In genomic region chr11:59135904-59136452, GRCm38 (mm10) we compare ENCODE assay signal across 8 mouse cellular contexts. TPM values are rescaled to one million over a fixed set of nuclear protein-coding genes. Genes with fewer than 3 reads are reported as not detected.
DNase-seq lines count a peak whose midpoint lies in the region; ATAC-seq and TF ChIP-seq lines count a peak whose summit lies in the region.

Gene Obscn, minus strand, starts transcription at chr11:59136402.

- no peaks in the 10 kb centered on the region; the same call in 1 of the 2 replicates for H3K4me1 ChIP-seq in lung, postnatal 0 days (ENCODE audit: insufficient read depth, low read depth, low read length)
- H3K4me1 ChIP-seq in forebrain, embryonic 16.5 days (replicated peaks; ENCODE audit: control insufficient read depth, insufficient read depth, low read length): peaks cover 11% of the 10 kb centered on the region; the same call in 1 of the 2 replicates
- H3K4me1 ChIP-seq in hindbrain, embryonic 11.5 days (replicated peaks; ENCODE audit: control insufficient read depth, insufficient read depth, low read length): peaks cover 8% of the 10 kb centered on the region; the same call in 1 of the 2 replicates
- H3K4me1 ChIP-seq in neural tube, embryonic 12.5 days: peaks cover 10% of the 10 kb centered on the region

- 18% methylated on average over 32 of the region's 44 CpGs for WGBS in lung, postnatal 0 days
- WGBS in forebrain, embryonic 16.5 days: 13% methylated on average over 44 of the region's 44 CpGs
- 19% methylated on average over 43 of the region's 44 CpGs for WGBS in hindbrain, embryonic 11.5 days
- WGBS in neural tube, embryonic 12.5 days: 13% methylated on average over 44 of the region's 44 CpGs

- H3K9me3 ChIP-seq in lung, postnatal 0 days (ENCODE audit: low read length): no peaks in the 10 kb centered on the region
- no peaks in the 10 kb centered on the region for H3K9me3 ChIP-seq in forebrain, embryonic 16.5 days (ENCODE audit: control insufficient read depth, low read length)
- no peaks in the 10 kb centered on the region for H3K9me3 ChIP-seq in hindbrain, embryonic 11.5 days (ENCODE audit: control insufficient read depth, low read length)
- no peaks in the 10 kb centered on the region for H3K9me3 ChIP-seq in neural tube, embryonic 12.5 days

- TF ChIP-seq EP300 in lung, postnatal 0 days (IDR thresholded peaks at IDR 0.05): no peak

- peak within 1 kb of the TSS; percentile 19 for H3K4me2 ChIP-seq in lung, postnatal 0 days (replicated peaks; ENCODE audit: low read depth, low read length)
- H3K4me2 ChIP-seq in forebrain, embryonic 16.5 days (ENCODE audit: low read length): peak within 1 kb of the TSS; percentile 42
- H3K4me2 ChIP-seq in hindbrain, embryonic 11.5 days (replicated peaks; ENCODE audit: low read depth, low read length): peak within 1 kb of the TSS; percentile 38
- peak within 1 kb of the TSS; percentile 54 for H3K4me2 ChIP-seq in neural tube, embryonic 12.5 days (replicated peaks)

- no peak within 1 kb of the TSS for H3K9ac ChIP-seq in lung, postnatal 0 days (replicated peaks; ENCODE audit: low read depth)
- H3K9ac ChIP-seq in forebrain, embryonic 16.5 days (replicated peaks; ENCODE audit: low read depth, low read length): peak within 1 kb of the TSS; percentile 29; the same call in 1 of the 2 replicates
- no peak within 1 kb of the TSS for H3K9ac ChIP-seq in hindbrain, embryonic 11.5 days (ENCODE audit: low read depth, low read length)
- peak within 1 kb of the TSS; percentile 17; the same call in 1 of the 2 replicates for H3K9ac ChIP-seq in neural tube, embryonic 12.5 days

- no peaks in the 10 kb centered on the region for H3K36me3 ChIP-seq in lung, postnatal 0 days (ENCODE audit: insufficient read depth, low read length)
- H3K36me3 ChIP-seq in forebrain, embryonic 16.5 days (ENCODE audit: control insufficient read depth, insufficient read depth): no peaks in the 10 kb centered on the region
- no peaks in the 10 kb centered on the region for H3K36me3 ChIP-seq in hindbrain, embryonic 11.5 days (ENCODE audit: control insufficient read depth, insufficient read depth, low read length)
- no peaks in the 10 kb centered on the region for H3K36me3 ChIP-seq in neural tube, embryonic 12.5 days

- H3K4me3 ChIP-seq in lung, postnatal 0 days (ENCODE audit: low read depth, low read length): 0 out of 2 replicates have a peak within 1 kb of the TSS, but pooled peaks have one; percentile 5
- H3K4me3 ChIP-seq in forebrain, embryonic 16.5 days (replicated peaks; ENCODE audit: low read length): peak within 1 kb of the TSS; percentile 30
- H3K4me3 ChIP-seq in hindbrain, embryonic 11.5 days (ENCODE audit: low read depth, low read length): peak within 1 kb of the TSS; percentile 21
- H3K4me3 ChIP-seq in neural tube, embryonic 12.5 days: peak within 1 kb of the TSS; percentile 19

- no peak for DNase-seq in lung, postnatal 0 days (ENCODE audit: low spot score)
- DNase-seq in lung, adult 18-20 months: no peak
- DNase-seq in hindbrain, embryonic 11.5 days (ENCODE audit: low spot score): peak; percentile 27
- DNase-seq in natural killer cell, adult 2 months (ENCODE audit: low spot score in 2 of 2): no peak
- no peak for DNase-seq in MN1 (ENCODE audit: low spot score)

- ATAC-seq in lung, postnatal 0 days: no peak
- ATAC-seq in forebrain, embryonic 16.5 days: no peak
- no peak for ATAC-seq in hindbrain, embryonic 11.5 days (ENCODE audit: low FRiP score)
- ATAC-seq in neural tube, embryonic 12.5 days (ENCODE audit: low FRiP score, low read depth): no peak
- no peak for ATAC-seq in inflammation-experienced regulatory T-cells, adult 6 months

- H3K27ac ChIP-seq in lung, postnatal 0 days (ENCODE audit: low read length): no peak within 1 kb of the TSS
- no peak within 1 kb of the TSS for H3K27ac ChIP-seq in forebrain, embryonic 16.5 days (ENCODE audit: low read length)
- no peak within 1 kb of the TSS for H3K27ac ChIP-seq in hindbrain, embryonic 11.5 days (ENCODE audit: low read depth, low read length)
- H3K27ac ChIP-seq in neural tube, embryonic 12.5 days: no peak within 1 kb of the TSS

- TF ChIP-seq CTCF in lung, postnatal 0 days (IDR thresholded peaks at IDR 0.05): no peak

- peaks cover 34% of the 10 kb centered on the region for H3K27me3 ChIP-seq in lung, postnatal 0 days (replicated peaks; ENCODE audit: insufficient read depth, low read length)
- peaks cover 44% of the 10 kb centered on the region for H3K27me3 ChIP-seq in forebrain, embryonic 16.5 days (replicated peaks; ENCODE audit: control insufficient read depth, insufficient read depth, low read length)
- H3K27me3 ChIP-seq in hindbrain, embryonic 11.5 days (ENCODE audit: control insufficient read depth, insufficient read depth, low read length): peaks cover 48% of the 10 kb centered on the region
- peaks cover 61% of the 10 kb centered on the region for H3K27me3 ChIP-seq in neural tube, embryonic 12.5 days (replicated peaks)

RNA-seq across cellular contexts. Expression of gene Obscn, which starts in this region (rescaled TPM):
- 0.92 and 1.5 TPM in 2 replicates for polyA plus RNA-seq in lung, postnatal 0 days (2015; fragmentation: Nextera tagmentation; extraction: Ambion mirVana)
- polyA plus RNA-seq in forebrain, embryonic 16.5 days (2015; fragmentation: Nextera tagmentation; extraction: Ambion mirVana): 0.11 and 0.25 TPM in 2 replicates
- 0.10 and 0.19 TPM in 2 replicates for polyA plus RNA-seq in hindbrain, embryonic 11.5 days (2014; fragmentation: Nextera tagmentation; extraction: Ambion mirVana)
- polyA plus RNA-seq in neural tube, embryonic 12.5 days (2016; fragmentation: Nextera tagmentation; extraction: Ambion mirVana): 0.42 TPM in 2 replicates
- polyA plus RNA-seq in inflammation-experienced regulatory T-cells, adult 6 months (2017; shearing (Covaris generic)): not detected

Comparison
In these comparisons a context has a peak if more than half of its experiments do, and no peak if none do; other contexts are left out.
1. Peak in DNase-seq, H3K4me3 ChIP-seq and H3K4me2 ChIP-seq in hindbrain, embryonic 11.5 days; RNA of the gene not detected or under 1 TPM.
2. H3K9ac ChIP-seq: peak in forebrain, embryonic 16.5 days (single experiment) and neural tube, embryonic 12.5 days (single experiment); none in lung, postnatal 0 days (single experiment) and hindbrain, embryonic 11.5 days (single experiment).
3. Peak in every context shown above with its lines, with median percentiles within 50 percentile points of each other: H3K4me2 ChIP-seq and H3K4me3 ChIP-seq.